Mouse (Mus musculus) liver, postnatal 0 days (tissue): ENCODE results near the gene Eci3.

Source experiments
- CTCF ChIP-seq: sonication (generic); IDR thresholded peaks from 2 replicates; pipeline ENCODE4 v1.5.1; 2016; ENCODE audit warnings: antibody characterized with exemption, low read depth
- EP300 ChIP-seq: IDR thresholded peaks from 2 replicates; pipeline ENCODE4 v1.6.1; 2016; ENCODE audit warnings: antibody characterized with exemption, low read depth, mild to moderate bottlenecking

DNA sequence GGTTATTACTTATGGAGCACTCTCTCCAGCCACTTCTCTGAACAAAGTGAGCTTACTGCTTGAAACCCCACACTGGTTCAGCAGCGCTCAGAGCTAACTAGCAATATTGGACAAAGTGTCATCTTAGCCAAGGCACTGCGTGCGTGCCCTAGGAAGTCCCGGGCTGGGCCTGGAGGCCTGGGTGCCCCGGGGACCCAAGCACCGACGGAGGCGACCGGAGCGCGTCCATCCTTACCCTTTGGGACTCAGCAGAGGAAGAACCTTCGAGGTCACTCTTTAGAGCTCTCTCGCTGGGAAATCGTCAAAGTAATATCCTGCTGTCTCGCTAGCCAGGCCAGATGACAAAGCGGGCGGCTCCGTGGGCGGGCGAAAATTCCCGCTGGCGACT is 30.0 kb upstream of the Eci3 start:
- no peak for TF ChIP-seq CTCF
- no peak for TF ChIP-seq EP300
